Mouse (Mus musculus): ENCODE data around the gene Gm45717. TPM values are rescaled to one million over a fixed set of nuclear protein-coding genes. Genes with fewer than 3 reads are reported as not detected.

Gm45717 gene
- polyA plus RNA-seq, 1 experiment from 2014 or later = not detected

- Histone ChIP-seq H3K27ac (replicated peaks; ENCODE audit: low read depth, low read length) (no peak overlapping the region), H3K9ac (replicated peaks; ENCODE audit: low read length) (no peak overlapping the region), H3K27me3 (ENCODE audit: control insufficient read depth, insufficient read depth, low read length) (no peaks in the 10 kb centered on the region), H3K9me3 (replicated peaks; ENCODE audit: control insufficient read depth, low read length) (no peaks in the 10 kb centered on the region), H3K4me3 (ENCODE audit: low read depth, low read length) (no peak overlapping the region), H3K4me2 (ENCODE audit: low read depth, low read length) (no peak overlapping the region), H3K36me3 (replicated peaks; ENCODE audit: control insufficient read depth, insufficient read depth, low read depth, low read length) (no peaks in the 10 kb centered on the region), H3K4me1 (ENCODE audit: control insufficient read depth, insufficient read depth, low read length) (peaks cover 8% of the 10 kb centered on the region)
- 73% methylated on average over 7 of the region's 7 CpGs for WGBS
- ATAC-seq (replicated peaks; ENCODE audit: insufficient number of reproducible peaks, low FRiP score, low TSS enrichment, low read depth) (no peak), DNase-seq (ENCODE audit: low spot score) (no peak)
Measured at GRCm38 (mm10) chr7:140952441-140952840, 3.3 kb downstream of the Gm45717 start.

GRCm38 (mm10) chr7:140951765-140952164 lies 4.0 kb downstream of the Gm45717 start:
- no peak overlapping the region for H3K9ac ChIP-seq (replicated peaks; ENCODE audit: low read length)
- H3K27me3 ChIP-seq (ENCODE audit: control insufficient read depth, insufficient read depth, low read length) = no peaks in the 10 kb centered on the region
- no peak overlapping the region for H3K4me3 ChIP-seq (ENCODE audit: low read depth, low read length)
- H3K27ac ChIP-seq (replicated peaks; ENCODE audit: low read depth, low read length) = no peak overlapping the region
- H3K9me3 ChIP-seq (replicated peaks; ENCODE audit: control insufficient read depth, low read length) = no peaks in the 10 kb centered on the region
- no peaks in the 10 kb centered on the region for H3K36me3 ChIP-seq (replicated peaks; ENCODE audit: control insufficient read depth, insufficient read depth, low read depth, low read length)
- ATAC-seq (replicated peaks; ENCODE audit: insufficient number of reproducible peaks, low FRiP score, low TSS enrichment, low read depth) (no peak), DNase-seq (ENCODE audit: low spot score) (no peak)
- WGBS = 68% methylated on average over 6 of the region's 6 CpGs
- H3K4me2 ChIP-seq (ENCODE audit: low read depth, low read length) = no peak overlapping the region
- H3K4me1 ChIP-seq (ENCODE audit: control insufficient read depth, insufficient read depth, low read length) = peaks cover 8% of the 10 kb centered on the region

- Histone ChIP-seq H3K27ac (replicated peaks; ENCODE audit: low read depth, low read length) (no peak overlapping the region), H3K27me3 (ENCODE audit: control insufficient read depth, insufficient read depth, low read length) (no peaks in the 10 kb centered on the region), H3K4me1 (ENCODE audit: control insufficient read depth, insufficient read depth, low read length) (peaks cover 3% of the 10 kb centered on the region), H3K4me2 (ENCODE audit: low read depth, low read length) (no peak overlapping the region), H3K4me3 (ENCODE audit: low read depth, low read length) (no peak overlapping the region), H3K9ac (replicated peaks; ENCODE audit: low read length) (no peak overlapping the region), H3K9me3 (replicated peaks; ENCODE audit: control insufficient read depth, low read length) (no peaks in the 10 kb centered on the region), H3K36me3 (replicated peaks; ENCODE audit: control insufficient read depth, insufficient read depth, low read depth, low read length) (no peaks in the 10 kb centered on the region; the same call in 1 of the 2 replicates)
- ATAC-seq (replicated peaks; ENCODE audit: insufficient number of reproducible peaks, low FRiP score, low TSS enrichment, low read depth) (no peak), DNase-seq (ENCODE audit: low spot score) (no peak)
- WGBS = 37% methylated on average over 8 of the region's 8 CpGs
Measured at GRCm38 (mm10) chr7:140951051-140951450, 4.7 kb downstream of the Gm45717 start.

- H3K9me3 ChIP-seq (replicated peaks; ENCODE audit: control insufficient read depth, low read length) = no peaks in the 10 kb centered on the region
- no peak within 1 kb of the TSS for H3K4me2 ChIP-seq (ENCODE audit: low read depth, low read length)
- WGBS = 88% methylated on average over 16 of the region's 16 CpGs
- DNase-seq (ENCODE audit: low spot score) = no peak
- H3K4me1 ChIP-seq (ENCODE audit: control insufficient read depth, insufficient read depth, low read length) = peaks cover 3% of the 10 kb centered on the region
- no peaks in the 10 kb centered on the region for H3K27me3 ChIP-seq (ENCODE audit: control insufficient read depth, insufficient read depth, low read length)
- H3K36me3 ChIP-seq (replicated peaks; ENCODE audit: control insufficient read depth, insufficient read depth, low read depth, low read length) = no peaks in the 10 kb centered on the region; the same call in 1 of the 2 replicates
- H3K9ac ChIP-seq (replicated peaks; ENCODE audit: low read length) = no peak within 1 kb of the TSS
- ATAC-seq (replicated peaks; ENCODE audit: insufficient number of reproducible peaks, low FRiP score, low TSS enrichment, low read depth) = no peak
- no peak within 1 kb of the TSS for H3K4me3 ChIP-seq (ENCODE audit: low read depth, low read length)
- no peak within 1 kb of the TSS for H3K27ac ChIP-seq (replicated peaks; ENCODE audit: low read depth, low read length)
Measured at GRCm38 (mm10) chr7:140949824-140950530, 5.8 kb downstream of the Gm45717 start, which contains the start of gene Ifitm5. Gene Ifitm5 (minus strand): TSS chr7:140950291.

- no peak overlapping the region for H3K9ac ChIP-seq (replicated peaks; ENCODE audit: low read length)
- no peaks in the 10 kb centered on the region for H3K9me3 ChIP-seq (replicated peaks; ENCODE audit: control insufficient read depth, low read length)
- peaks cover 3% of the 10 kb centered on the region; the same call in 1 of the 2 replicates for H3K4me1 ChIP-seq (ENCODE audit: control insufficient read depth, insufficient read depth, low read length)
- ATAC-seq (replicated peaks; ENCODE audit: insufficient number of reproducible peaks, low FRiP score, low TSS enrichment, low read depth) (no peak), DNase-seq (ENCODE audit: low spot score) (no peak)
- H3K27me3 ChIP-seq (ENCODE audit: control insufficient read depth, insufficient read depth, low read length) = no peaks in the 10 kb centered on the region
- no peak overlapping the region for H3K4me3 ChIP-seq (ENCODE audit: low read depth, low read length)
- no peaks in the 10 kb centered on the region; the same call in 1 of the 2 replicates for H3K36me3 ChIP-seq (replicated peaks; ENCODE audit: control insufficient read depth, insufficient read depth, low read depth, low read length)
- H3K4me2 ChIP-seq (ENCODE audit: low read depth, low read length) = no peak overlapping the region
- 90% methylated on average over 6 of the region's 6 CpGs for WGBS
- H3K27ac ChIP-seq (replicated peaks; ENCODE audit: low read depth, low read length) = no peak overlapping the region
Measured at GRCm38 (mm10) chr7:140949255-140949654, 6.5 kb downstream of the Gm45717 start.

GRCm38 (mm10) chr7:140948161-140948560 lies 7.6 kb downstream of the Gm45717 start:
- no peak overlapping the region for H3K4me2 ChIP-seq (ENCODE audit: low read depth, low read length)
- H3K4me3 ChIP-seq (ENCODE audit: low read depth, low read length) = no peak overlapping the region
- 88% methylated on average over 8 of the region's 8 CpGs for WGBS
- H3K9me3 ChIP-seq (replicated peaks; ENCODE audit: control insufficient read depth, low read length) = no peaks in the 10 kb centered on the region
- H3K27me3 ChIP-seq (ENCODE audit: control insufficient read depth, insufficient read depth, low read length) = no peaks in the 10 kb centered on the region
- H3K9ac ChIP-seq (replicated peaks; ENCODE audit: low read length) = no peak overlapping the region
- no peak overlapping the region for H3K27ac ChIP-seq (replicated peaks; ENCODE audit: low read depth, low read length)
- no peak for DNase-seq (ENCODE audit: low spot score)
- ATAC-seq (replicated peaks; ENCODE audit: insufficient number of reproducible peaks, low FRiP score, low TSS enrichment, low read depth) = no peak
- H3K36me3 ChIP-seq (replicated peaks; ENCODE audit: control insufficient read depth, insufficient read depth, low read depth, low read length) = no peaks in the 10 kb centered on the region; the same call in 1 of the 2 replicates
- H3K4me1 ChIP-seq (ENCODE audit: control insufficient read depth, insufficient read depth, low read length) = no peaks in the 10 kb centered on the region; the same call in 1 of the 2 replicates

GRCm38 (mm10) chr7:140946980-140947379 lies 8.8 kb downstream of the Gm45717 start:
- no peaks in the 10 kb centered on the region; the same call in 1 of the 2 replicates for H3K36me3 ChIP-seq (replicated peaks; ENCODE audit: control insufficient read depth, insufficient read depth, low read depth, low read length)

GRCm38 (mm10) chr7:140946311-140946710 lies 9.4 kb downstream of the Gm45717 start:
- Histone ChIP-seq H3K9me3 (replicated peaks; ENCODE audit: control insufficient read depth, low read length) (no peaks in the 10 kb centered on the region), H3K27me3 (ENCODE audit: control insufficient read depth, insufficient read depth, low read length) (no peaks in the 10 kb centered on the region), H3K4me3 (ENCODE audit: low read depth, low read length) (no peak overlapping the region), H3K4me2 (ENCODE audit: low read depth, low read length) (no peak overlapping the region), H3K9ac (replicated peaks; ENCODE audit: low read length) (no peak overlapping the region), H3K4me1 (ENCODE audit: control insufficient read depth, insufficient read depth, low read length) (no peaks in the 10 kb centered on the region), H3K27ac (replicated peaks; ENCODE audit: low read depth, low read length) (no peak overlapping the region), H3K36me3 (replicated peaks; ENCODE audit: control insufficient read depth, insufficient read depth, low read depth, low read length) (no peaks in the 10 kb centered on the region; the same call in 1 of the 2 replicates)
- DNase-seq (ENCODE audit: low spot score) (no peak), ATAC-seq (replicated peaks; ENCODE audit: insufficient number of reproducible peaks, low FRiP score, low TSS enrichment, low read depth) (no peak)
- WGBS = 92% methylated on average over 10 of the region's 10 CpGs

More at GRCm38 (mm10) chr7:140946980-140947379, 8.8 kb downstream of the Gm45717 start:
- Histone ChIP-seq H3K4me2 (ENCODE audit: low read depth, low read length) (no peak overlapping the region), H3K4me3 (ENCODE audit: low read depth, low read length) (no peak overlapping the region), H3K27me3 (ENCODE audit: control insufficient read depth, insufficient read depth, low read length) (no peaks in the 10 kb centered on the region), H3K4me1 (ENCODE audit: control insufficient read depth, insufficient read depth, low read length) (no peaks in the 10 kb centered on the region; the same call in 1 of the 2 replicates), H3K9me3 (replicated peaks; ENCODE audit: control insufficient read depth, low read length) (no peaks in the 10 kb centered on the region), H3K27ac (replicated peaks; ENCODE audit: low read depth, low read length) (no peak overlapping the region), H3K9ac (replicated peaks; ENCODE audit: low read length) (no peak overlapping the region)
- ATAC-seq (replicated peaks; ENCODE audit: insufficient number of reproducible peaks, low FRiP score, low TSS enrichment, low read depth) = no peak
- 70% methylated on average over 7 of the region's 7 CpGs for WGBS
- no peak for DNase-seq (ENCODE audit: low spot score)

Data from embryonic facial prominence, embryonic 11.5 days (tissue).